In the genomic region with DNA sequence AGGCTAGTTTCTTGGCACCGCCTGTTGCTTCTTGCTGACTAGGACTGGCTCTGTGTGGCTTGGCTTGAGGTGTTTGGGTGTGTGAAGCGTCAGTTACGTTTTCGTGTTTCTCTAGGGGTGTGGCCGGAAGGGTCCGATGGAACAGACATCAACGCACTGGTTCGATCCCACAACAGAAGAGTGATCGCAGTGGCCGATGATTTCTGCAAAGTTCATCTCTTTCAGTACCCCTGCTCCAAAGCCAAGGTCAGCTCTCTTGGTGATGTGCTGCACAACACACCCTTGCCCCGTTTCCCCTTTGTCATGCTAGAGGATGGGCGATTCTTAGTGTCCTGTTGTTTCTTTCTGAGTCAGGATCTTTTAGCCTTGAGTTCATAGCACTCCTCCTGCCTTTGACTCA, we compare ENCODE assay signal across 30 mouse cellular contexts. TPM values are rescaled to one million over a fixed set of nuclear protein-coding genes. Genes with fewer than 3 reads are reported as not detected.
DNase-seq lines count a peak whose midpoint lies in the region; ATAC-seq and TF ChIP-seq lines count a peak whose summit lies in the region.
"Had no signal": no experiment of that assay in that cellular context is flagged by ENCODE, and none has a peak within 500 bp of the region (broad histone marks: within the 10 kb centered on the region; RNA-seq: fewer than 3 reads in every experiment).

No protein-coding gene starts in this region.

- no peak for DNase-seq in hindbrain, postnatal 0 days (ENCODE audit: low spot score)
- peak; percentile 85 for DNase-seq in ES-CJ7 (ENCODE audit: low read depth, low spot score)
- peak; percentile 92 for DNase-seq in R1 (ENCODE audit: low read depth, low spot score)
- DNase-seq in kidney, adult 11 months, result no peak
- no peak for DNase-seq in heart, adult 9 months (ENCODE audit: low spot score in 2 of 2)
- no peak for DNase-seq in lung, postnatal 10 days
- DNase-seq: adrenal gland, adult 2 months; adrenal gland, postnatal 10 days; adrenal gland, postnatal 25 days; B cell, adult 2 months; cerebellum, adult 11 months; cerebellum, adult 18-20 months; cerebellum, adult 8-10 months; cerebellum, adult 9-11 months; cerebellum, postnatal 14 days; cerebellum, postnatal 36 days; embryo, embryonic 11 days had no signal

- 0 out of 2 replicates have a peak overlapping the region, but pooled peaks have one; percentile 14 for H3K9ac ChIP-seq in hindbrain, embryonic 12.5 days
- no peak overlapping the region for H3K9ac ChIP-seq in hindbrain, postnatal 0 days (replicated peaks; ENCODE audit: low read length)
- H3K9ac ChIP-seq: embryonic facial prominence, embryonic 13.5 days; embryonic facial prominence, embryonic 15.5 days; forebrain, embryonic 12.5 days had no signal

- no peak overlapping the region for H3K27ac ChIP-seq in hindbrain, embryonic 12.5 days
- no peak overlapping the region for H3K27ac ChIP-seq in hindbrain, postnatal 0 days
- H3K27ac ChIP-seq: embryonic facial prominence, embryonic 13.5 days; embryonic facial prominence, embryonic 15.5 days; forebrain, embryonic 10.5 days; forebrain, embryonic 12.5 days had no signal

- H3K9me3 ChIP-seq in hindbrain, embryonic 12.5 days (replicated peaks), result no peaks in the 10 kb centered on the region
- no peaks in the 10 kb centered on the region for H3K9me3 ChIP-seq in hindbrain, postnatal 0 days (ENCODE audit: low read length)
- H3K9me3 ChIP-seq: embryonic facial prominence, embryonic 13.5 days; embryonic facial prominence, embryonic 15.5 days; forebrain, embryonic 10.5 days; forebrain, embryonic 12.5 days; G1E had no signal

- H3K36me3 ChIP-seq in hindbrain, embryonic 12.5 days, result peaks cover 79% of the 10 kb centered on the region
- H3K36me3 ChIP-seq in hindbrain, postnatal 0 days (ENCODE audit: insufficient read depth, low read length), result peaks cover 49% of the 10 kb centered on the region; the same call in 1 of the 2 replicates

- WGBS in hindbrain, embryonic 12.5 days, result 95% methylated on average over 12 of the region's 12 CpGs
- 96% methylated on average over 12 of the region's 12 CpGs for WGBS in hindbrain, postnatal 0 days

- H3K4me3 ChIP-seq in hindbrain, embryonic 12.5 days, result no peak overlapping the region
- H3K4me3 ChIP-seq in hindbrain, postnatal 0 days (ENCODE audit: low read length), result no peak overlapping the region
- H3K4me3 ChIP-seq: embryonic facial prominence, embryonic 13.5 days; embryonic facial prominence, embryonic 15.5 days; erythroblast, embryonic 14.5 days; forebrain, embryonic 10.5 days; forebrain, embryonic 12.5 days had no signal

- H3K4me2 ChIP-seq in hindbrain, embryonic 12.5 days (replicated peaks), result no peak overlapping the region
- no peak overlapping the region for H3K4me2 ChIP-seq in hindbrain, postnatal 0 days (ENCODE audit: low read depth, low read length)
- H3K4me2 ChIP-seq: embryonic facial prominence, embryonic 13.5 days; embryonic facial prominence, embryonic 15.5 days; forebrain, embryonic 12.5 days had no signal

- H3K4me1 ChIP-seq in hindbrain, embryonic 12.5 days, result no peaks in the 10 kb centered on the region
- no peaks in the 10 kb centered on the region for H3K4me1 ChIP-seq in hindbrain, postnatal 0 days (ENCODE audit: insufficient read depth, low read length)
- H3K4me1 ChIP-seq: embryonic facial prominence, embryonic 13.5 days; embryonic facial prominence, embryonic 15.5 days; forebrain, embryonic 10.5 days; forebrain, embryonic 12.5 days had no signal

- no peak for TF ChIP-seq CTCF in hindbrain, postnatal 0 days (IDR thresholded peaks at IDR 0.05; ENCODE audit: low read depth)

- ATAC-seq in hindbrain, embryonic 12.5 days (ENCODE audit: low FRiP score), result no peak
- no peak for ATAC-seq in hindbrain, postnatal 0 days
- ATAC-seq in granulocyte monocyte progenitor cell, adult 5-6 weeks (replicated peaks; ENCODE audit: poor library complexity, severe bottlenecking), result 0 out of 2 replicates have a peak, but pooled peaks have one; percentile 5
- ATAC-seq: CD4-positive, CD25-positive, alpha-beta regulatory T cell, adult 4 months; forebrain, embryonic 14.5 days; forebrain, embryonic 16.5 days; Patski had no signal

- H3K27me3 ChIP-seq in hindbrain, embryonic 12.5 days, result no peaks in the 10 kb centered on the region
- no peaks in the 10 kb centered on the region for H3K27me3 ChIP-seq in hindbrain, postnatal 0 days (ENCODE audit: insufficient read depth, low read length)
- H3K27me3 ChIP-seq: CH12.LX; embryonic facial prominence, embryonic 13.5 days; embryonic facial prominence, embryonic 15.5 days; forebrain, embryonic 12.5 days; Patski had no signal

RNA-seq across cellular contexts. Expression of gene Cox7a2l, which starts 40.0 kb away (rescaled TPM):
- polyA plus RNA-seq in hindbrain, embryonic 12.5 days (2016; fragmentation: Nextera tagmentation; extraction: Ambion mirVana), result 139 TPM in 2 replicates
- total RNA-seq in hindbrain, postnatal 0 days (2014; rRNA removed), result 355 and 356 TPM in 2 replicates
- polyA plus RNA-seq in hindbrain, postnatal 0 days (2015; fragmentation: Nextera tagmentation; extraction: Ambion mirVana), result 235 and 242 TPM in 2 replicates
- total RNA-seq in granulocyte monocyte progenitor cell, adult 5-6 weeks (2014; fragmentation: Nextera tagmentation), result 206 and 241 TPM in 2 replicates
- 194 and 229 TPM in 2 replicates for total RNA-seq in granulocyte monocyte progenitor cell, adult 5-6 weeks (2017)

Comparison
In these comparisons a context has a peak if more than half of its experiments do, and no peak if none do; other contexts are left out.
1. DNase-seq: peak in ES-CJ7 (single experiment) and R1 (single experiment); none in hindbrain, postnatal 0 days (single experiment), kidney, adult 11 months (single experiment), heart, adult 9 months (0 of 2) and lung, postnatal 10 days (single experiment).